Mouse (Mus musculus) embryonic fibroblast, embryonic 13.5 days (primary cell): ENCODE results near the gene G530012D18Rik. TPM values are rescaled to one million over a fixed set of nuclear protein-coding genes. Genes with fewer than 3 reads are reported as not detected.
"Not testable (repeated sequence)": the region's sequence is repeated elsewhere in the genome, so short reads cannot be mapped to it uniquely, and the experiment has no call there.

Source experiments
- H3K27ac ChIP-seq: 2 replicates; pipeline ENCODE4 v1.5.1; 2012; ENCODE audit warnings: low read length, control low read depth, inconsistent platforms; ENCODE audit not compliant: insufficient read depth
- H3K4me1 ChIP-seq: 2 replicates; pipeline ENCODE4 v1.6.1; 2011; ENCODE audit warnings: low read length; ENCODE audit not compliant: control insufficient read depth, insufficient read depth
- H3K4me3 ChIP-seq: 2 replicates; pipeline ENCODE4 v1.5.1; 2011; ENCODE audit warnings: mild to moderate bottlenecking, control low read depth, low read length; ENCODE audit not compliant: insufficient read depth
- polyA plus RNA-seq: library from polyadenylated mRNA; stranded (reverse); fragments of >200 nt; gene quantifications from 2 replicates; pipeline ENCODE4 v1.2.4, GENCODE M21; 2011; ENCODE audit warnings: low read depth; ENCODE audit not compliant: missing spikeins, insufficient read length

Gene G530012D18Rik
- polyA plus RNA-seq, 1 experiment, result not detected

GRCm38 (mm10) chr1:85600078-85600477, 24.6 kb downstream of the G530012D18Rik start, which contains the start of gene Sp140:
Sp140 (plus strand) TSS chr1:85600378.
- H3K4me1 ChIP-seq, H3K4me3 ChIP-seq, H3K27ac ChIP-seq: not testable (repeated sequence)

- H3K27ac ChIP-seq, H3K4me3 ChIP-seq, H3K4me1 ChIP-seq: not testable (repeated sequence)
Observed at GRCm38 (mm10) chr1:85600794-85601193, 25.3 kb downstream of the G530012D18Rik start.

GRCm38 (mm10) chr1:85604341-85604740, 28.9 kb downstream of the G530012D18Rik start:
- not testable (repeated sequence) for H3K4me3 ChIP-seq, H3K4me1 ChIP-seq, H3K27ac ChIP-seq

- not testable (repeated sequence) for H3K4me3 ChIP-seq, H3K27ac ChIP-seq, H3K4me1 ChIP-seq
Observed at GRCm38 (mm10) chr1:85608361-85608760, 32.9 kb downstream of the G530012D18Rik start.

GRCm38 (mm10) chr1:85610581-85610980, 35.1 kb downstream of the G530012D18Rik start:
- not testable (repeated sequence) for H3K4me1 ChIP-seq, H3K4me3 ChIP-seq, H3K27ac ChIP-seq

GRCm38 (mm10) chr1:85615096-85615495, 39.6 kb downstream of the G530012D18Rik start:
- H3K4me1 ChIP-seq, H3K27ac ChIP-seq, H3K4me3 ChIP-seq: not testable (repeated sequence)

GRCm38 (mm10) chr1:85615819-85616218, 40.3 kb downstream of the G530012D18Rik start:
- not testable (repeated sequence) for H3K4me3 ChIP-seq, H3K27ac ChIP-seq, H3K4me1 ChIP-seq

- not testable (repeated sequence) for H3K27ac ChIP-seq, H3K4me3 ChIP-seq, H3K4me1 ChIP-seq
Observed at GRCm38 (mm10) chr1:85617161-85617560, 41.7 kb downstream of the G530012D18Rik start.

- H3K4me3 ChIP-seq, H3K4me1 ChIP-seq, H3K27ac ChIP-seq: not testable (repeated sequence)
Observed at GRCm38 (mm10) chr1:85618689-85619088, 43.2 kb downstream of the G530012D18Rik start.

Other genes starting within 250 kb of the G530012D18Rik start
- 1.4 TPM in 1 of 2 replicates, not detected in the other for gene Sp110, start 23.1 kb downstream of the G530012D18Rik start, polyA plus RNA-seq
- 1.5 and 2.4 TPM in 2 replicates for gene Sp140, start 24.7 kb downstream of the G530012D18Rik start, polyA plus RNA-seq
- 2.8 and 3.6 TPM in 2 replicates for gene Sp100, start 74.3 kb downstream of the G530012D18Rik start, polyA plus RNA-seq
- gene A630001G21Rik, start 203.0 kb downstream of the G530012D18Rik start, polyA plus RNA-seq, result 1.1 and 3.5 TPM in 2 replicates
- 72.4 and 72.7 TPM in 2 replicates for gene Cab39, start 217.8 kb downstream of the G530012D18Rik start, polyA plus RNA-seq